Mouse (Mus musculus): ENCODE data around the gene Tlr5. TPM values are rescaled to one million over a fixed set of nuclear protein-coding genes. Genes with fewer than 3 reads are reported as not detected.

Gene Tlr5
- polyA plus RNA-seq, 1 experiment from 2014 or later: 4.3 TPM

- Histone ChIP-seq H3K27ac (ENCODE audit: low read depth, low read length) (peak overlapping the region; percentile 92), H3K4me3 (ENCODE audit: low read depth, low read length) (no peak overlapping the region), H3K4me1 (replicated peaks; ENCODE audit: control insufficient read depth, insufficient read depth, low read length) (peaks cover 16% of the 10 kb centered on the region), H3K27me3 (replicated peaks; ENCODE audit: control insufficient read depth, insufficient read depth, low read length) (no peaks in the 10 kb centered on the region), H3K36me3 (ENCODE audit: control insufficient read depth, insufficient read depth) (no peaks in the 10 kb centered on the region), H3K4me2 (replicated peaks; ENCODE audit: low read depth) (peak overlapping the region; percentile 90), H3K9ac (ENCODE audit: low read depth, low read length) (no peak overlapping the region), H3K9me3 (ENCODE audit: control insufficient read depth) (no peaks in the 10 kb centered on the region)
- TF ChIP-seq CTCF (IDR thresholded peaks at IDR 0.05; ENCODE audit: low read depth): no peak
- WGBS: 49% methylated on average over 13 of the region's 13 CpGs
- no peak for ATAC-seq
These were observed 3.4 kb downstream of the Tlr5 start for GRCm38 (mm10) chr1:182957826-182958544.

DNA sequence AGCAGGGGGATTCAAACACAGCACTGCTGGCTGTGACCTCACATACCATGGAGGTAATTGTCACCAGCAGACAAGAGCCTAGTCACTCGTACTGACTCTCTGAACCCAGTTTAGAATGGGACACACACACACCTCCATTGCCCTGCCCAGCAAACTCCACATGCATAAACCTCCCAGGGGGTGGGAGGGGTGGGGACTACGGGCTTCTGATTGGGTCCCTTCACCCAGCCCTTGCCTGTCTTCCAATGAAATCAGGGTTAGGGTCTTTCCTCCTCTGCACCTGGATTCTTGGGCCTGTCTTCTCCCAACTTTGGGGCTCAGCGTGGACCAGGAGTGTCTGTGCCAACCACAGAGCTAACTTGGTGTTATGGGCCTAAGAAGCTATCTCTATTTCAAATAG is 4.2 kb downstream of the Tlr5 start:
- Histone ChIP-seq H3K9ac (ENCODE audit: low read depth, low read length) (0 out of 2 replicates have a peak overlapping the region, but pooled peaks have one; percentile 11), H3K4me2 (replicated peaks; ENCODE audit: low read depth) (peak overlapping the region; percentile 75), H3K9me3 (ENCODE audit: control insufficient read depth) (no peaks in the 10 kb centered on the region), H3K27me3 (replicated peaks; ENCODE audit: control insufficient read depth, insufficient read depth, low read length) (no peaks in the 10 kb centered on the region), H3K36me3 (ENCODE audit: control insufficient read depth, insufficient read depth) (no peaks in the 10 kb centered on the region), H3K4me1 (replicated peaks; ENCODE audit: control insufficient read depth, insufficient read depth, low read length) (peaks cover 16% of the 10 kb centered on the region), H3K27ac (ENCODE audit: low read depth, low read length) (peak overlapping the region; percentile 92; the same call in 1 of the 2 replicates), H3K4me3 (ENCODE audit: low read depth, low read length) (no peak overlapping the region; the same call in 1 of the 2 replicates)
- TF ChIP-seq CTCF (IDR thresholded peaks at IDR 0.05; ENCODE audit: low read depth): no peak
- no peak for ATAC-seq
- WGBS: 45% methylated on average over 3 of the region's 3 CpGs

- ATAC-seq: no peak
- 3% methylated on average over 17 of the region's 17 CpGs for WGBS
- no peaks in the 10 kb centered on the region for H3K36me3 ChIP-seq (ENCODE audit: control insufficient read depth, insufficient read depth)
- H3K9ac ChIP-seq (ENCODE audit: low read depth, low read length): peak overlapping the region; percentile 23; the same call in 1 of the 2 replicates
- no peaks in the 10 kb centered on the region for H3K27me3 ChIP-seq (replicated peaks; ENCODE audit: control insufficient read depth, insufficient read depth, low read length)
- peak overlapping the region; percentile 42 for H3K4me3 ChIP-seq (ENCODE audit: low read depth, low read length)
- no peak for TF ChIP-seq CTCF (IDR thresholded peaks at IDR 0.05; ENCODE audit: low read depth)
- peak overlapping the region; percentile 75 for H3K4me2 ChIP-seq (replicated peaks; ENCODE audit: low read depth)
- no peaks in the 10 kb centered on the region for H3K9me3 ChIP-seq (ENCODE audit: control insufficient read depth)
- peaks cover 16% of the 10 kb centered on the region for H3K4me1 ChIP-seq (replicated peaks; ENCODE audit: control insufficient read depth, insufficient read depth, low read length)
- peak overlapping the region; percentile 92 for H3K27ac ChIP-seq (ENCODE audit: low read depth, low read length)
These were observed 4.7 kb downstream of the Tlr5 start for GRCm38 (mm10) chr1:182959251-182959691.

DNA sequence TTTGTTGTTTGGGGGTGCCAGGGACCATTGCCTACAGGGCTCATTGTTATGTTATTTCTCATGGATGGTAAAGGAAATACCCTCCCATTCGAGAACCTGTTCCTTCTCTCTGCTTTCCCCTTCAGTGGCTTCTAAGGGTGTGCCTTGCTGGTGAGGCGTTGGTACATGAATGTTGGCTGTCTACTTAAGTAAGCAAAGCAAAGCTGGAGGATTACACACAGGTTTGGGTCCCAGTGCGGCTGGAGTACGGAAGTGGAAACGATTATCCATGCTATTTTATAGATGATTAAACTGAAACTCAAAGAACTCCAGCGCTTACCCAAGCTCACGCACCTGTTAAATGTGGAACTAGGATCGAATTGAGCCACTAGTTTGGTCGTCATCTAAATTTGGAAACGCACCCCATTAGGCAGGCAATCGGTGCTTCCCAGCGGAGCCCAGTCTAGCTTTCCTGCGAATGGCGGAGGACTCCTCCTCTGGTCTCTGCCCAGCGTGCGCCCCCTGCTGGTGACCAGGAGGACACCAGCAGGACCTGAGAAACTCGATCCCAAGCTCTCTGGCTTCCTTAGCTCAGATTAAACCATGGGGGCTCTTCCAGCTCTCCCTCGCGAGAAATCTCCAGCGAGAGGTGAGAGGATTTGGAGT is 5.3 kb downstream of the Tlr5 start:
- TF ChIP-seq CTCF (IDR thresholded peaks at IDR 0.05; ENCODE audit: low read depth): peak; percentile 99
- H3K36me3 ChIP-seq (ENCODE audit: control insufficient read depth, insufficient read depth): no peaks in the 10 kb centered on the region
- H3K27me3 ChIP-seq (replicated peaks; ENCODE audit: control insufficient read depth, insufficient read depth, low read length): no peaks in the 10 kb centered on the region
- peak overlapping the region; percentile 23; the same call in 1 of the 2 replicates for H3K9ac ChIP-seq (ENCODE audit: low read depth, low read length)
- no peaks in the 10 kb centered on the region for H3K9me3 ChIP-seq (ENCODE audit: control insufficient read depth)
- peak overlapping the region; percentile 42 for H3K4me3 ChIP-seq (ENCODE audit: low read depth, low read length)
- ATAC-seq: peak; percentile 43
- H3K4me1 ChIP-seq (replicated peaks; ENCODE audit: control insufficient read depth, insufficient read depth, low read length): peaks cover 16% of the 10 kb centered on the region
- WGBS: under 1% methylated on average over 20 of the region's 20 CpGs
- H3K27ac ChIP-seq (ENCODE audit: low read depth, low read length): peak overlapping the region; percentile 41
- H3K4me2 ChIP-seq (replicated peaks; ENCODE audit: low read depth): peak overlapping the region; percentile 75

- Histone ChIP-seq H3K27me3 (replicated peaks; ENCODE audit: control insufficient read depth, insufficient read depth, low read length) (no peaks in the 10 kb centered on the region), H3K9ac (ENCODE audit: low read depth, low read length) (no peak overlapping the region), H3K4me3 (ENCODE audit: low read depth, low read length) (no peak overlapping the region), H3K4me2 (replicated peaks; ENCODE audit: low read depth) (no peak overlapping the region), H3K36me3 (ENCODE audit: control insufficient read depth, insufficient read depth) (no peaks in the 10 kb centered on the region), H3K27ac (ENCODE audit: low read depth, low read length) (no peak overlapping the region), H3K9me3 (ENCODE audit: control insufficient read depth) (no peaks in the 10 kb centered on the region), H3K4me1 (replicated peaks; ENCODE audit: control insufficient read depth, insufficient read depth, low read length) (peaks cover 16% of the 10 kb centered on the region)
- ATAC-seq: no peak
- 68% methylated on average over 5 of the region's 5 CpGs for WGBS
- no peak for TF ChIP-seq CTCF (IDR thresholded peaks at IDR 0.05; ENCODE audit: low read depth)
These were observed 6.5 kb downstream of the Tlr5 start for GRCm38 (mm10) chr1:182961076-182961475.

- Histone ChIP-seq H3K27ac (ENCODE audit: low read depth, low read length) (no peak overlapping the region), H3K4me3 (ENCODE audit: low read depth, low read length) (no peak overlapping the region), H3K4me2 (replicated peaks; ENCODE audit: low read depth) (no peak overlapping the region), H3K9me3 (ENCODE audit: control insufficient read depth) (no peaks in the 10 kb centered on the region), H3K4me1 (replicated peaks; ENCODE audit: control insufficient read depth, insufficient read depth, low read length) (peaks cover 8% of the 10 kb centered on the region; the same call in 1 of the 2 replicates), H3K9ac (ENCODE audit: low read depth, low read length) (no peak overlapping the region), H3K36me3 (ENCODE audit: control insufficient read depth, insufficient read depth) (no peaks in the 10 kb centered on the region), H3K27me3 (replicated peaks; ENCODE audit: control insufficient read depth, insufficient read depth, low read length) (no peaks in the 10 kb centered on the region)
- TF ChIP-seq CTCF (IDR thresholded peaks at IDR 0.05; ENCODE audit: low read depth): peak; percentile 44; the same call in 1 of the 2 replicates
- WGBS: 51% methylated on average over 5 of the region's 5 CpGs
- ATAC-seq: no peak
These were observed 8.7 kb downstream of the Tlr5 start for GRCm38 (mm10) chr1:182963329-182963728.
